8 mouse cellular contexts compared by ENCODE assay signal in the genomic region with DNA sequence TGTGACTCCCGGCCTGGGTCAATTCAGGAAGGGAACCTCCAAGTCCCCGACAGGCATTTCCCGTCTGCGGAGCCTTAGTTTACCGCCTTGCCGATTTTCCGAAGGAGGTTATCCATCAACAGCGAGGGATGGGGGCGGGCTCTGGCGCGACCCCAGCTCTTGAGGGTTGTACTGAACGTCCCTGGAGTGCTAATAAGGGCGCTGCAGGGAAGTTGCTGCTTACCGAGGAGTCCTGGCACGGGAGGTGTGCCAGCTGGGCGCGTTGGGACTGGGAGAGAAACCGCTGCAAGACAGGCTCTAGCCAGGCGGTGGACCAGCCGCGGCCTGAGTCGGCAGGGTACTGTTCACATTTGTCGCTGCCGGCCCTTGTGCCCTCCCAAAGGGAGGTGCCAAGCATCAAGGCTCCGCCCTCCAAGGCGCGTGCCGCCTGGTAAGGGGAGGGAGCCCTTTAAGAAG. TPM values are rescaled to one million over a fixed set of nuclear protein-coding genes. Genes with fewer than 3 reads are reported as not detected.
A peak's percentile ranks its signal among the peaks of the same experiment; 100 is the strongest.
DNase-seq lines count a peak whose midpoint lies in the region; ATAC-seq lines count a peak whose summit lies in the region.

No protein-coding gene starts in this region.

- DNase-seq in T-cell, adult 2 months (ENCODE audit: low spot score): peak; percentile 85
- DNase-seq in cerebellum, postnatal 14 days: peak; percentile 87
- DNase-seq in frontal cortex, postnatal 14 days (ENCODE audit: low spot score in 2 of 2): peak; percentile 82 to 85
- peak; percentile 81 for DNase-seq in hindbrain, embryonic 14.5 days (ENCODE audit: low spot score)
- DNase-seq in left cerebral cortex, adult 18-20 months (ENCODE audit: low spot score in 2 of 2): peak; percentile 78 to 82
- DNase-seq in lung, postnatal 4 days: peak; percentile 91 to 93
- peak; percentile 91 for DNase-seq in retina, postnatal 1 day
- peak; percentile 89 for DNase-seq in thymus, postnatal 4 days

- WGBS in hindbrain, embryonic 14.5 days: under 1% methylated on average over 28 of the region's 28 CpGs

- peak overlapping the region; percentile 59 for H3K4me3 ChIP-seq in hindbrain, embryonic 14.5 days (replicated peaks; ENCODE audit: low read length)

- peak overlapping the region; percentile 75 for H3K27ac ChIP-seq in hindbrain, embryonic 14.5 days

- H3K4me1 ChIP-seq in hindbrain, embryonic 14.5 days (replicated peaks; ENCODE audit: control insufficient read depth, insufficient read depth, low read length): peaks cover 12% of the 10 kb centered on the region

- ATAC-seq in hindbrain, embryonic 14.5 days (ENCODE audit: low FRiP score): peak; percentile 79

- no peaks in the 10 kb centered on the region for H3K27me3 ChIP-seq in hindbrain, embryonic 14.5 days (ENCODE audit: control insufficient read depth, insufficient read depth, low read length)

- H3K9ac ChIP-seq in hindbrain, embryonic 14.5 days: peak overlapping the region; percentile 64

- peaks cover 57% of the 10 kb centered on the region for H3K36me3 ChIP-seq in hindbrain, embryonic 14.5 days (replicated peaks; ENCODE audit: control insufficient read depth, insufficient read depth)

- H3K9me3 ChIP-seq in hindbrain, embryonic 14.5 days (ENCODE audit: control insufficient read depth, low read length): no peaks in the 10 kb centered on the region

- peak overlapping the region; percentile 81 for H3K4me2 ChIP-seq in hindbrain, embryonic 14.5 days (replicated peaks)

RNA-seq across cellular contexts. Expression of a gene that starts 1.2 kb away (rescaled TPM):
- polyA plus RNA-seq in hindbrain, embryonic 14.5 days (2014; fragmentation: Nextera tagmentation; extraction: Ambion mirVana): 19.1 and 21.5 TPM in 2 replicates
- 10 to 100 TPM; 11.7 to 14.0 TPM for total RNA-seq in left cerebral cortex, adult 18-20 months (2021)

RNA-seq across cellular contexts. Expression of a gene that starts 28.1 kb away (rescaled TPM):
- 15.4 and 16.0 TPM in 2 replicates for polyA plus RNA-seq in hindbrain, embryonic 14.5 days (2014; fragmentation: Nextera tagmentation; extraction: Ambion mirVana)
- 10 to 100 TPM; 51.2 to 56.1 TPM for total RNA-seq in left cerebral cortex, adult 18-20 months (2021)

RNA-seq across cellular contexts. Expression of a gene that starts 46.1 kb away (rescaled TPM):
- 28.5 and 29.6 TPM in 2 replicates for polyA plus RNA-seq in hindbrain, embryonic 14.5 days (2014; fragmentation: Nextera tagmentation; extraction: Ambion mirVana)
- 10 to 100 TPM; 65.4 to 68.7 TPM for total RNA-seq in left cerebral cortex, adult 18-20 months (2021)

Comparison
In these comparisons a context has a peak if more than half of its experiments do, and no peak if none do; other contexts are left out.
1. Peak in every context shown above with its lines: DNase-seq, ATAC-seq, H3K4me3 ChIP-seq and H3K27ac ChIP-seq.